Mouse (Mus musculus) heart, embryonic 11.5 days (tissue): Measurements from ENCODE around the gene Prm1. TPM values are rescaled to one million over a fixed set of nuclear protein-coding genes. Genes with fewer than 3 reads are reported as not detected.

ENCODE experiments used
- ATAC-seq: fragments of 200-750 bp; cut with Nextera tagmentation; replicated peaks from 2 replicates; pipeline ENCODE4 v1.8.0; 2017; ENCODE audit warnings: moderate library complexity; ENCODE audit not compliant: insufficient number of reproducible peaks, low FRiP score, low TSS enrichment
- H3K27ac ChIP-seq: fragments of 300-500 bp; sonication (generic); 2 replicates; pipeline ENCODE4 v1.5.1; 2014; ENCODE audit warnings: mild to moderate bottlenecking, low read depth, low read length
- H3K27me3 ChIP-seq: fragments of 300-500 bp; sonication (generic); 2 replicates; pipeline ENCODE4 v1.6.1; 2014; ENCODE audit warnings: mild to moderate bottlenecking, low read length, mixed read lengths; ENCODE audit not compliant: control insufficient read depth, insufficient read depth
- H3K36me3 ChIP-seq: fragments of 300-500 bp; sonication (generic); 2 replicates; pipeline ENCODE4 v1.6.1; 2014; ENCODE audit warnings: mild to moderate bottlenecking, low read length, moderate library complexity, mixed read lengths; ENCODE audit not compliant: control insufficient read depth, insufficient read depth
- H3K4me1 ChIP-seq: fragments of 300-500 bp; sonication (generic); 2 replicates; pipeline ENCODE4 v1.6.1; 2014; ENCODE audit warnings: low read length; ENCODE audit not compliant: control insufficient read depth, insufficient read depth
- H3K4me2 ChIP-seq: fragments of 300-500 bp; sonication (generic); 2 replicates; pipeline ENCODE4 v1.6.1; 2014; ENCODE audit warnings: mild to moderate bottlenecking, moderate library complexity
- H3K4me3 ChIP-seq: fragments of 300-500 bp; sonication (generic); 2 replicates; pipeline ENCODE4 v1.5.1; 2014; ENCODE audit warnings: low read depth, low read length
- H3K9ac ChIP-seq: fragments of 300-500 bp; sonication (generic); 2 replicates; pipeline ENCODE4 v1.6.1; 2014; ENCODE audit warnings: mild to moderate bottlenecking, low read depth, low read length, moderate library complexity
- H3K9me3 ChIP-seq: fragments of 300-500 bp; sonication (generic); replicated peaks from 2 replicates; pipeline ENCODE4 v1.6.1; 2016; ENCODE audit warnings: low read length; ENCODE audit not compliant: control insufficient read depth
- WGBS: fragments of 180-500 bp; shearing (Covaris S2); extraction: QIAGEN DNeasy Blood & Tissue Kit; methylation state at CpG from one replicate; pipeline ENCODE4 v1.1.7; 2014; ENCODE audit not compliant: insufficient replicate concordance; 5-methylcytosine and 5-hydroxymethylcytosine counted together
- polyA plus RNA-seq: library from polyadenylated mRNA; unstranded; fragments of >200 nt; fragmentation: Nextera tagmentation; extraction: Ambion mirVana; gene quantifications from 2 replicates; pipeline ENCODE4 v1.2.1, GENCODE M21; 2014

Prm1 gene
- polyA plus RNA-seq, 1 experiment from 2014 or later = not detected

- H3K4me3 ChIP-seq = no peak overlapping the region
- peaks cover 20% of the 10 kb centered on the region for H3K4me1 ChIP-seq
- ATAC-seq = no peak
- no peak overlapping the region for H3K4me2 ChIP-seq
- no peaks in the 10 kb centered on the region for H3K9me3 ChIP-seq
- 36% methylated on average over 4 of the region's 4 CpGs for WGBS
- H3K27ac ChIP-seq = no peak overlapping the region
- no peak overlapping the region for H3K9ac ChIP-seq
- peaks cover 2% of the 10 kb centered on the region; the same call in 1 of the 2 replicates for H3K27me3 ChIP-seq
- H3K36me3 ChIP-seq = no peaks in the 10 kb centered on the region
These were observed 34.9 kb downstream of the Prm1 start for GRCm38 (mm10) chr16:10770531-10771325.

- no peak for ATAC-seq
- no peaks in the 10 kb centered on the region for H3K9me3 ChIP-seq
- H3K9ac ChIP-seq = no peak overlapping the region
- peaks cover 2% of the 10 kb centered on the region; the same call in 1 of the 2 replicates for H3K27me3 ChIP-seq
- H3K4me2 ChIP-seq = no peak overlapping the region
- no peak overlapping the region for H3K4me3 ChIP-seq
- H3K4me1 ChIP-seq = peaks cover 17% of the 10 kb centered on the region
- no peaks in the 10 kb centered on the region for H3K36me3 ChIP-seq
- 48% methylated on average over 2 of the region's 2 CpGs for WGBS
- no peak overlapping the region for H3K27ac ChIP-seq
These were observed 36.0 kb downstream of the Prm1 start for GRCm38 (mm10) chr16:10769661-10770060.

- Histone ChIP-seq H3K36me3 (no peaks in the 10 kb centered on the region), H3K27me3 (peaks cover 2% of the 10 kb centered on the region; the same call in 1 of the 2 replicates), H3K9me3 (no peaks in the 10 kb centered on the region), H3K27ac (no peak overlapping the region), H3K9ac (no peak overlapping the region), H3K4me3 (no peak overlapping the region), H3K4me2 (no peak overlapping the region), H3K4me1 (peaks cover 16% of the 10 kb centered on the region)
- ATAC-seq = no peak
- 45% methylated on average over 9 of the region's 9 CpGs for WGBS
These were observed 36.8 kb downstream of the Prm1 start for GRCm38 (mm10) chr16:10768821-10769220.

GRCm38 (mm10) chr16:10767158-10767557 is 38.5 kb downstream of the Prm1 start:
- WGBS = 33% methylated on average over 4 of the region's 4 CpGs
- Histone ChIP-seq H3K27ac (no peak overlapping the region), H3K4me1 (peaks cover 16% of the 10 kb centered on the region), H3K27me3 (peaks cover 2% of the 10 kb centered on the region; the same call in 1 of the 2 replicates), H3K9ac (no peak overlapping the region), H3K4me3 (no peak overlapping the region), H3K9me3 (no peaks in the 10 kb centered on the region), H3K4me2 (no peak overlapping the region), H3K36me3 (no peaks in the 10 kb centered on the region)
- ATAC-seq = no peak

- no peak for ATAC-seq
These were observed 41.3 kb downstream of the Prm1 start for GRCm38 (mm10) chr16:10764323-10764722.

GRCm38 (mm10) chr16:10763540-10764264 is 41.9 kb downstream of the Prm1 start:
- no peak for ATAC-seq
- Histone ChIP-seq H3K36me3 (no peaks in the 10 kb centered on the region), H3K9ac (no peak overlapping the region), H3K4me3 (no peak overlapping the region), H3K9me3 (no peaks in the 10 kb centered on the region), H3K27ac (no peak overlapping the region), H3K27me3 (no peaks in the 10 kb centered on the region; the same call in 1 of the 2 replicates), H3K4me1 (peaks cover 7% of the 10 kb centered on the region), H3K4me2 (no peak overlapping the region)
- 46% methylated on average over 6 of the region's 6 CpGs for WGBS

More at GRCm38 (mm10) chr16:10764323-10764722, 41.3 kb downstream of the Prm1 start:
- Histone ChIP-seq H3K27ac (no peak overlapping the region), H3K4me1 (peaks cover 7% of the 10 kb centered on the region), H3K36me3 (no peaks in the 10 kb centered on the region), H3K4me3 (no peak overlapping the region), H3K9me3 (no peaks in the 10 kb centered on the region), H3K27me3 (peaks cover under 1% of the 10 kb centered on the region; the same call in 1 of the 2 replicates), H3K4me2 (no peak overlapping the region), H3K9ac (no peak overlapping the region)
- 55% methylated on average over 2 of the region's 2 CpGs for WGBS

- H3K9ac ChIP-seq = no peak overlapping the region
- peaks cover 7% of the 10 kb centered on the region for H3K4me1 ChIP-seq
- H3K4me2 ChIP-seq = no peak overlapping the region
- 0 out of 2 replicates have a peak, but pooled peaks cover 3% of the 10 kb centered on the region for H3K27me3 ChIP-seq
- WGBS = 68% methylated on average over 5 of the region's 5 CpGs
- no peaks in the 10 kb centered on the region for H3K9me3 ChIP-seq
- no peak overlapping the region for H3K27ac ChIP-seq
- no peak for ATAC-seq
- no peaks in the 10 kb centered on the region for H3K36me3 ChIP-seq
- H3K4me3 ChIP-seq = no peak overlapping the region
These were observed 43.0 kb downstream of the Prm1 start for GRCm38 (mm10) chr16:10762569-10763180.

- 45% methylated on average over 8 of the region's 8 CpGs for WGBS
- no peaks in the 10 kb centered on the region for H3K36me3 ChIP-seq
- H3K27ac ChIP-seq = no peak overlapping the region
- H3K4me3 ChIP-seq = no peak overlapping the region
- no peak overlapping the region for H3K4me2 ChIP-seq
- H3K9ac ChIP-seq = no peak overlapping the region
- no peak for ATAC-seq
- peaks cover 7% of the 10 kb centered on the region for H3K4me1 ChIP-seq
- H3K27me3 ChIP-seq = 0 out of 2 replicates have a peak, but pooled peaks cover 6% of the 10 kb centered on the region
- H3K9me3 ChIP-seq = no peaks in the 10 kb centered on the region
These were observed 44.5 kb downstream of the Prm1 start for GRCm38 (mm10) chr16:10761182-10761581.
